Mouse (Mus musculus): ENCODE results near the gene Ppara.

DNA sequence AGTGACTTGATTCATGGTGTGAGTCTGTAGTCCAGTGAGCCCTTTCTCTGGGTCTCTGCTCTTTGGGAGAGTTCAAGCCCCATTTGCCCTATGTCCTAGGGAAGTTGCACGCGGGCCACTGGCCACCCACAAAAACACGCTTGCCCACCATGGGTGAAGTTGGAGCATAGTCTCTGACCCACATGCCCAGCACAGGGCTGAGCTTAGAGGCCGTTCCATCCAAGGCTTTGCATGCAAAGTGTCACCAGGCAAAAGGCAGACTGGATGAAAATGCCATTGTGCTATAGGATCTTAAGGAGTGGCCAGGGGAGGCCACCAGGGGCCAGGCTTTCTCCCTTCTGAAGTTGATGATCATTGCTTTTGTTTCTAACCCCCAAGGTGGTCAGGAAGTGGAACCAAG lies 30.9 kb upstream of the Ppara start:
- TF ChIP-seq CTCF (IDR thresholded peaks at IDR 0.05; ENCODE audit: low read depth) (no peak), EP300 (IDR thresholded peaks at IDR 0.05; ENCODE audit: low read depth) (no peak)

All from heart, postnatal 0 days (tissue).